Mouse (Mus musculus) spleen, adult 2 months (tissue): Measurements from ENCODE around the gene Pcx.

Experiments
- CTCF ChIP-seq: fragments of 200-500 bp; IDR thresholded peaks from 2 replicates; pipeline ENCODE4 v1.5.1; 2011; ENCODE audit warnings: mild to moderate bottlenecking, inconsistent platforms; ENCODE audit not compliant: insufficient read depth, insufficient read length, insufficient replicate concordance; ENCODE audit errors: extremely low read depth
- POLR2A ChIP-seq: fragments of 200-500 bp; IDR thresholded peaks from 2 replicates; pipeline ENCODE4 v1.6.1; 2011; ENCODE audit warnings: low read depth, low read length, inconsistent platforms

DNA sequence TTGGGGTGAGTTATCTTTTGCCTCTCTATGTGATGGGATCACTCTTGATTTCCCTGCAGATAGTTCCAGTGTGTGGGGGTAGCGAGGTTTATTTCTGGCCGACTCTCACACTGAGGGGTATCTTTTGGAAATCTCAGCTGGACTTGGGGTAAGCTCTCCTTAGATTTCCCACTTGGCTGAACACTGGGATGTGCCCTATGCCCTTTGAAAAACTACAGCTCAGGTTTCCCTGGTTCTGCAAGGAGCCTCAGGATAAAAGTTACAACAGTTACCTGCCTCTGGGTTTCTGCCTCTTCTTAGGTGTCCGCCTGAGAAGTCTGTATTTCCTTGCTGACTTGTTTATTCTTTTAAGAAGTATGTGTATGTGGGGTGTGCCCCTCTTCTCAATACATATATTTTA lies 30.7 kb downstream of the Pcx start:
- TF ChIP-seq POLR2A: no peak
- TF ChIP-seq CTCF: no peak
